Mouse (Mus musculus): ENCODE results near the gene Nr1h4. TPM values are rescaled to one million over a fixed set of nuclear protein-coding genes. Genes with fewer than 3 reads are reported as not detected.
A peak's percentile ranks its signal among the peaks of the same experiment; 100 is the strongest.

The Nr1h4 gene
- polyA plus RNA-seq, 1 experiment from 2014 or later: 1.2 TPM

- Histone ChIP-seq H3K9me3 (no peaks in the 10 kb centered on the region), H3K27ac (replicated peaks) (no peak overlapping the region), H3K27me3 (replicated peaks) (no peaks in the 10 kb centered on the region), H3K4me1 (0 out of 2 replicates have a peak, but pooled peaks cover 3% of the 10 kb centered on the region), H3K36me3 (no peaks in the 10 kb centered on the region), H3K4me2 (no peak overlapping the region), H3K4me3 (no peak overlapping the region), H3K9ac (no peak overlapping the region)
- ATAC-seq (ENCODE audit: extremely low read depth, insufficient number of reproducible peaks, low FRiP score, low TSS enrichment): no peak
- 63% methylated on average over 7 of the region's 7 CpGs for WGBS
These were observed 51.7 kb downstream of the Nr1h4 start for GRCm38 (mm10) chr10:89481638-89482037.

- ATAC-seq (ENCODE audit: extremely low read depth, insufficient number of reproducible peaks, low FRiP score, low TSS enrichment): no peak
- H3K4me3 ChIP-seq: no peak overlapping the region
- 82% methylated on average over 8 of the region's 8 CpGs for WGBS
These were observed 54.6 kb downstream of the Nr1h4 start for GRCm38 (mm10) chr10:89478766-89479165.

GRCm38 (mm10) chr10:89470596-89471353 lies 62.6 kb downstream of the Nr1h4 start:
- H3K9ac ChIP-seq: no peak overlapping the region
- H3K9me3 ChIP-seq: peaks cover 12% of the 10 kb centered on the region; the same call in 1 of the 2 replicates
- H3K4me2 ChIP-seq: no peak overlapping the region
- H3K27me3 ChIP-seq (replicated peaks): no peaks in the 10 kb centered on the region
- no peak for ATAC-seq (ENCODE audit: extremely low read depth, insufficient number of reproducible peaks, low FRiP score, low TSS enrichment)
- no peaks in the 10 kb centered on the region for H3K36me3 ChIP-seq
- 64% methylated on average over 7 of the region's 7 CpGs for whole genome bisulfite sequencing
- no peak overlapping the region for H3K27ac ChIP-seq (replicated peaks)
- no peaks in the 10 kb centered on the region for H3K4me1 ChIP-seq
- no peak overlapping the region for H3K4me3 ChIP-seq

More at GRCm38 (mm10) chr10:89478766-89479165, 54.6 kb downstream of the Nr1h4 start:
- Histone ChIP-seq H3K4me1 (no peaks in the 10 kb centered on the region), H3K4me2 (no peak overlapping the region), H3K27ac (replicated peaks) (no peak overlapping the region), H3K36me3 (no peaks in the 10 kb centered on the region), H3K9me3 (no peaks in the 10 kb centered on the region), H3K27me3 (replicated peaks) (no peaks in the 10 kb centered on the region), H3K9ac (no peak overlapping the region)

- H3K9me3 ChIP-seq: peaks cover 2% of the 10 kb centered on the region; the same call in 1 of the 2 replicates
- H3K4me1 ChIP-seq: 0 out of 2 replicates have a peak, but pooled peaks cover 4% of the 10 kb centered on the region
- no peak overlapping the region for H3K9ac ChIP-seq
- H3K4me2 ChIP-seq: no peak overlapping the region
- H3K27ac ChIP-seq (replicated peaks): no peak overlapping the region
- H3K36me3 ChIP-seq: no peaks in the 10 kb centered on the region
- H3K27me3 ChIP-seq (replicated peaks): no peaks in the 10 kb centered on the region
- ATAC-seq (ENCODE audit: extremely low read depth, insufficient number of reproducible peaks, low FRiP score, low TSS enrichment): no peak
- H3K4me3 ChIP-seq: no peak overlapping the region
- 69% methylated on average over 4 of the region's 4 CpGs for WGBS
These were observed 68.5 kb downstream of the Nr1h4 start for GRCm38 (mm10) chr10:89464760-89465405.

- Histone ChIP-seq H3K27ac (replicated peaks) (no peak overlapping the region), H3K36me3 (no peaks in the 10 kb centered on the region), H3K9me3 (no peaks in the 10 kb centered on the region), H3K4me1 (0 out of 2 replicates have a peak, but pooled peaks cover 8% of the 10 kb centered on the region), H3K27me3 (replicated peaks) (no peaks in the 10 kb centered on the region), H3K9ac (no peak overlapping the region), H3K4me3 (no peak overlapping the region), H3K4me2 (no peak overlapping the region)
- ATAC-seq (ENCODE audit: extremely low read depth, insufficient number of reproducible peaks, low FRiP score, low TSS enrichment): no peak
- WGBS: 76% methylated on average over 11 of the region's 11 CpGs
These were observed 70.5 kb downstream of the Nr1h4 start for GRCm38 (mm10) chr10:89462890-89463289.

GRCm38 (mm10) chr10:89461856-89462507 lies 71.4 kb downstream of the Nr1h4 start:
- 0 out of 2 replicates have a peak overlapping the region, but pooled peaks have one; percentile 22 for H3K4me3 ChIP-seq
- ATAC-seq (ENCODE audit: extremely low read depth, insufficient number of reproducible peaks, low FRiP score, low TSS enrichment): no peak
- no peak overlapping the region for H3K27ac ChIP-seq (replicated peaks)
- WGBS: 22% methylated on average over 14 of the region's 14 CpGs
- H3K36me3 ChIP-seq: no peaks in the 10 kb centered on the region
- H3K9me3 ChIP-seq: no peaks in the 10 kb centered on the region
- H3K9ac ChIP-seq: peak overlapping the region; percentile 62
- H3K4me2 ChIP-seq: peak overlapping the region; percentile 47
- H3K4me1 ChIP-seq: 0 out of 2 replicates have a peak, but pooled peaks cover 8% of the 10 kb centered on the region
- no peaks in the 10 kb centered on the region for H3K27me3 ChIP-seq (replicated peaks)

- no peak for ATAC-seq (ENCODE audit: extremely low read depth, insufficient number of reproducible peaks, low FRiP score, low TSS enrichment)
- Histone ChIP-seq H3K9me3 (no peaks in the 10 kb centered on the region), H3K4me1 (0 out of 2 replicates have a peak, but pooled peaks cover 8% of the 10 kb centered on the region), H3K4me2 (no peak overlapping the region), H3K27ac (replicated peaks) (no peak overlapping the region), H3K4me3 (no peak overlapping the region), H3K36me3 (no peaks in the 10 kb centered on the region), H3K27me3 (replicated peaks) (no peaks in the 10 kb centered on the region), H3K9ac (no peak overlapping the region)
- WGBS: 87% methylated on average over 11 of the region's 11 CpGs
These were observed 72.4 kb downstream of the Nr1h4 start for GRCm38 (mm10) chr10:89460972-89461371.

GRCm38 (mm10) chr10:89458770-89459169 lies 74.6 kb downstream of the Nr1h4 start:
- 50% methylated on average over 3 of the region's 3 CpGs for WGBS
- H3K9ac ChIP-seq: no peak overlapping the region

GRCm38 (mm10) chr10:89453794-89454193 lies 79.6 kb downstream of the Nr1h4 start:
- Histone ChIP-seq H3K4me1 (peaks cover 7% of the 10 kb centered on the region; the same call in 1 of the 2 replicates), H3K4me3 (no peak overlapping the region), H3K9me3 (no peaks in the 10 kb centered on the region), H3K27me3 (replicated peaks) (no peaks in the 10 kb centered on the region), H3K36me3 (no peaks in the 10 kb centered on the region), H3K9ac (no peak overlapping the region), H3K27ac (replicated peaks) (no peak overlapping the region), H3K4me2 (no peak overlapping the region)
- 64% methylated on average over 3 of the region's 3 CpGs for WGBS
- ATAC-seq (ENCODE audit: extremely low read depth, insufficient number of reproducible peaks, low FRiP score, low TSS enrichment): no peak

More at GRCm38 (mm10) chr10:89458770-89459169, 74.6 kb downstream of the Nr1h4 start:
- H3K4me1 ChIP-seq: 0 out of 2 replicates have a peak, but pooled peaks cover 4% of the 10 kb centered on the region
- no peak overlapping the region for H3K4me3 ChIP-seq
- H3K27ac ChIP-seq (replicated peaks): no peak overlapping the region
- H3K4me2 ChIP-seq: no peak overlapping the region
- no peak for ATAC-seq (ENCODE audit: extremely low read depth, insufficient number of reproducible peaks, low FRiP score, low TSS enrichment)
- H3K36me3 ChIP-seq: no peaks in the 10 kb centered on the region
- H3K9me3 ChIP-seq: no peaks in the 10 kb centered on the region
- H3K27me3 ChIP-seq (replicated peaks): no peaks in the 10 kb centered on the region

GRCm38 (mm10) chr10:89453068-89453641 lies 80.2 kb downstream of the Nr1h4 start:
- Histone ChIP-seq H3K36me3 (no peaks in the 10 kb centered on the region), H3K4me3 (no peak overlapping the region), H3K4me1 (peaks cover 4% of the 10 kb centered on the region; the same call in 1 of the 2 replicates), H3K4me2 (no peak overlapping the region), H3K9ac (no peak overlapping the region), H3K9me3 (no peaks in the 10 kb centered on the region), H3K27ac (replicated peaks) (no peak overlapping the region), H3K27me3 (replicated peaks) (no peaks in the 10 kb centered on the region)
- no peak for ATAC-seq (ENCODE audit: extremely low read depth, insufficient number of reproducible peaks, low FRiP score, low TSS enrichment)
- WGBS: 77% methylated on average over 15 of the region's 15 CpGs

GRCm38 (mm10) chr10:89450411-89450810 lies 83.0 kb downstream of the Nr1h4 start:
- 58% methylated on average over 10 of the region's 10 CpGs for WGBS

More at GRCm38 (mm10) chr10:89450411-89450810, 83.0 kb downstream of the Nr1h4 start:
- no peak overlapping the region for H3K4me3 ChIP-seq
- no peak overlapping the region for H3K4me2 ChIP-seq
- no peak overlapping the region for H3K9ac ChIP-seq
- peaks cover 4% of the 10 kb centered on the region; the same call in 1 of the 2 replicates for H3K4me1 ChIP-seq
- H3K36me3 ChIP-seq: no peaks in the 10 kb centered on the region
- no peaks in the 10 kb centered on the region for H3K9me3 ChIP-seq
- H3K27me3 ChIP-seq (replicated peaks): no peaks in the 10 kb centered on the region
- ATAC-seq (ENCODE audit: extremely low read depth, insufficient number of reproducible peaks, low FRiP score, low TSS enrichment): no peak
- H3K27ac ChIP-seq (replicated peaks): no peak overlapping the region

Data from heart, embryonic 13.5 days (tissue).